Mouse (Mus musculus) ovary, adult 18-20 months (tissue): ENCODE results near the gene Gnai2.
"Not testable (repeated sequence)": the region's sequence is repeated elsewhere in the genome, so short reads cannot be mapped to it uniquely, and the experiment has no call there.

ENCODE experiments used
- DNase-seq: peaks from one replicate; pipeline ENCODE4 v3.0.0; 2022; ENCODE audit warnings: low spot score, mixed read lengths

Gnai2 gene

DNA sequence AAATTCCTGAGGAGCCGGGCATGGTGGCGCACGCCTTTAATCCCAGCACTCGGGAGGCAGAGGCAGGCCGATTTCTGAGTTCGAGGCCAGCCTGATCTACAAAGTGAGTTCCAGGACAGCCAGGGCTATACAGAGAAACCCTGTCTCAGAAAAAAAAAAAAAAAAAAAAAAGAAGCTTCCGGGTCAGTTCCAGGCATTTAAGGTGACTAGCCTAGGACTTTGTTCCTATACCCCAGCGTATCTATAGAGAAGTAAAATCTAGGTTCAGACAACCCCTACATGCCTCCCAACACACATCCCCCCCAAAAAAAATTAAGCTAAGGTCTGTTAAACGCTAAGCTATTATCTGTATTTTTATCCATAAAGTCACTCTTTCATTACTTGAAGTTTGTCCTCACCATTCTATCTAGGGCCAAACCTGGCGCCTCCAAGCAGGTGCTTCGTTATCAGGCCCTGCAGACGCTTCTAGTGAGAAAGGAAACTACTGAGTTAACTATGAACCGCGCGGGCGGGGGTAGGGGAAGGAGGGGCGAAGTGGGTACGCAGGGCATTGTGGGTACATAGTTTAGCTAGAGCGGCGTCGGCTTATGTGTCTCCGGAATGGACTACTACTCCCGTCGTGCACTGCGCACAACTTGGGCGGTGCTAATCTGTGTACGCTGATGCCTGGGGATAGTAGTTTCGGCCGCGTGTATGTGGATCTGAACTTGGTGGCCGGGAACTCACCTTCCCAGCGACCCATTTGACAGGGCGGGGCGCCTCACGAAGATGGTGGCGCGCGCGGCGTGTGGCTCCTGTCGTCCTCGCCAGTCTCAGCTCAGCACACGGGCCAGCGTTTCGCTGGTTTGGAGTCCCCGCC is 48.0 kb downstream of the Gnai2 start, which contains the start of gene Ifrd2:
Gene Ifrd2 (plus strand): TSS at position 669 of the 859 bp plus-strand sequence.
- peak; percentile 97 for DNase-seq

DNA sequence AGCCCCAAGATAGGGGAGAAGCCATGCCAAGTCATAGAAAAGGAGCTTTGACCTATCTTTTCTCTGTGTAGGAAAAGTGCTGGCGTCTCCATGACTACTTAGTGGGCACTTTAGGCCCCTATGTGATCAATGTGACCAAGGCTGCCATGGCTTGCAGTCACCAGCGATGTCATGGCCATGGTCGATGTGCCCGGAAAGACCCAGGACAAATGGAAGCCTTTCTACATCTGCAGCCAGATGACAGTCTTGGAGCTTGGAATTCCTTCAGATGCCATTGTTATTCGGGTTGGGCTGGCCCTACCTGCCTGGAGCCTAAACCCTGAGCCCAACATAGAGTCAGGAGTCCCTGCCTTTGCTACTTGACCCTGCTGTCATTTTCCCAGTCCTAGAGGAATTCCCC is 48.7 kb downstream of the Gnai2 start:
- DNase-seq, result no peak

GRCm38 (mm10) chr9:107583174-107583573 is 52.0 kb downstream of the Gnai2 start:
- no peak for DNase-seq

DNA sequence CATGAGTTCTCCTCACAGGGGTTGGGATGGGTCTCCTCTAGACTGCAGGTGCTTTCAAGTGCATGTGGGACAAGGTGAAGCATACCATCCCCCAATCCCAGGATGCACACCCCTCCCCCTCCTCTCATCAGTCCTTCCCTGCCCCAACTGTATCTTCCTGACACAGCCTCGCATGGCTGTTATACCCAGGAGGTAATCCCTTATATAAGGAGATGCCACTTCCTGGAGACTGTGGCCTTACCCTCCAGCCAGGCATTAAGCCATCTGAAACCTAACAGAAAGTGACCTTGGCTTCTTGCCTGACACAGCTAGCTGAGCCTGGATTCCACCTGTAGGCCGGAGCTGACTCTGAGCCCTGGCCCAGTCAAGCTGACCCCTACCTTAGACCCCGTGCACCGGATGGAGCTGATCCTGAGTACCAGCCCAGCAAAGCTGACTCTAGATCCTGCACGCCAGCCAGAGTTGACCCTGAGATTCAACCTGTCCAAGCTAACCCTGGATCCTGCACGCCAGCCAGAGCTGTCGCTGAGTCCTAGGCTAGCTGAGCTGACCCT is 52.6 kb downstream of the Gnai2 start:
- no peak for DNase-seq

GRCm38 (mm10) chr9:107581584-107581983 is 53.6 kb downstream of the Gnai2 start:
- no peak for DNase-seq

DNA sequence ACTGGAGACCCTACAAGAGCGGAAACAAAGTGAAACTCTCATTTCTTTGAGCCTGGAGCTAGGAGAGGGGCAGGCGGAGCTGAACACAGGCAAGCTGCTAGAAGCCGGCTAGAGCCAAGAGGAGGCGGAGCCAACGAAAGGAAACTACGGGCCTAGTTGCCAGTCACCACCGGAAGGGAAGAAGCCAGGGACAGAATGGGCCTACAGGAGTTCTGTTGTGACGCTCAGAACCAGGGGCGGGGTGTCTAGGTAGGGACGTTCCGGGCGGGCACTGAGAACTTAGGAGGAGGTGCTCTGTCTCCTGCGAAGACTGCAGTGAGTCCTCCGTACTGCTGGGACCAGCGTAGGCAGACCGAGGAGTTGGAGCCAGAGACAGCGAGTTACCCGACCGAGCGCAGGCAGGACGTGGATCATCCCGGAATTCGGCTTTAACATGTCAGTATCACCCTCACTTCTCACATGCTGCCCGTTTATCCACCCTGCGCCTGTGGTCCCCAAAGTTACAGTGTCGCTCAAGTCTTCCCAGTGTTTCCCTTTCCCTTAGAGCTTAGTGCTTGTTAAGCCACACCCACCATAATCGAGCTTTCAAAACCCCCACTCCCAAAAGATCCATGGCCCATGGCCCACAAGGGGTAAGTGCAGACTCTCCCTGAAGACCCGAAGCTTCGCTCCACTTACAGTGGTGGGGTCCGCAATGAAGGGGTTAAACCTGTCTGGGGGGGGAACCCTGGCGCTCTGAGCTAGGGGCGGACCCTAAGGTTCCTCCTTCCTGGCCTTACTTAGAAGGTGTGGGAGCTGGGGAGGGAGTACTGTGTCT is 54.5 kb downstream of the Gnai2 start, which contains the start of gene Hyal3:
Gene Hyal3 (plus strand): TSS at position 318 of the 817 bp plus-strand sequence.
- peak; percentile 89 for DNase-seq

GRCm38 (mm10) chr9:107579023-107579900 is 55.9 kb downstream of the Gnai2 start:
- DNase-seq, result no peak

DNA sequence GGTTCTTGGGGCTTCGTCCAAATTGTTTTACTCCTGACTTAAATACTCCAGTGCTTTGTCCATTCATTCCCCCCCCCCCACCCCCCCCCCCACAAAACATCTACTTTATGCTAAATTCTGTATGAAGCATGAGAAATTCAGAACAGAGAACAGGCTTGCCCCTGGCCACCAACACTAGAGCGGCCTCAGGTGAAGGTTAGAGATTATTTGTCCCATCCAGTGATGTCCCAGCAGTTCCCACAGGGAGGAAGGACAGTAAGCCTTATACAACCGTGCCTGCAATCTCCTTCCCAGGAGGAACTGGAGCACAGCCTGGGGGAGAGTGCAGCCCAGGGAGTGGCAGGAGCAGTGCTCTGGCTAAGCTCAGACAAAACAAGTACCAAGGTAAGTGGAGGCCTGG is 56.6 kb downstream of the Gnai2 start, which contains the start of gene Naa80:
Gene Naa80 (plus strand): TSS at position 301 of the 400 bp plus-strand sequence.
- DNase-seq, result no peak

GRCm38 (mm10) chr9:107577871-107578270 is 57.3 kb downstream of the Gnai2 start:
- DNase-seq, result no peak

- peak; percentile 78 for DNase-seq
Measured at GRCm38 (mm10) chr9:107576357-107577107, 58.6 kb downstream of the Gnai2 start, which contains the start of gene Hyal1. Gene Hyal1, plus strand, starts transcription at chr9:107576927.

DNA sequence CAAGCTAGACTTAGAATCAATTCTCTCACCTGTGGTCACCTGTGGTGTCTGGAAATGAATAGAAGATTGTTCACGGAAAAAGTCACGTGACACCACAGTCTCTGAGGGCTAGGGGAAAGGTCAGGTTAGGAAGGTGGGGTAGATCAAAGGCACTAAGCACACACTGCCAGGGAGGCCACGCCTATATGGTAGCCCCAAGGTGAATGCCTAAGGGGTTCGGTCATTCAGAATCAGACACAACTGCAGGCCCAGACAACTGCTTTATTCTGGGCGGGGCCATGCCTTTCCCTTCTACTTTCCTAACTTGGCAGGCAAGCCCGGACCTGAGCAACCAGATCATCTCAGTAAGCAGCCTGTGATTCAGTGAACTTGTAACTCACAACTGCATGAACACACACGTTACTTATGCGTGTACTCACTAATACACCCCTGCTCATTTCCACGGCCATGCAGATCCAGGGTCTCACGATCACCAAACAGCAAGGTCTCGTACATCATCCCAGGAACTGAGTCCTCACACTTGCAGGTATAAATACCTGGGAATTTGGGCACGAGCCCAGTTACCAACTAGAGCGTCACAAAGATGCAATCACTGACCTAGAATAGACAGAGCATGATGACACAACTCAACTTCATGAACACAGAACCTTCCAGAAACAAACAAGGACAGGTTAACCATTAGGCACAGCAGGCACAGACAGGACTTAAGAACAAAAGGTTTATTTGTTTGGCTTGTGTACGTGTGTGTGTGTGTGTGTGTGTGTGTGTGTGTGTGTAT is 59.4 kb downstream of the Gnai2 start:
- no peak for DNase-seq

DNA sequence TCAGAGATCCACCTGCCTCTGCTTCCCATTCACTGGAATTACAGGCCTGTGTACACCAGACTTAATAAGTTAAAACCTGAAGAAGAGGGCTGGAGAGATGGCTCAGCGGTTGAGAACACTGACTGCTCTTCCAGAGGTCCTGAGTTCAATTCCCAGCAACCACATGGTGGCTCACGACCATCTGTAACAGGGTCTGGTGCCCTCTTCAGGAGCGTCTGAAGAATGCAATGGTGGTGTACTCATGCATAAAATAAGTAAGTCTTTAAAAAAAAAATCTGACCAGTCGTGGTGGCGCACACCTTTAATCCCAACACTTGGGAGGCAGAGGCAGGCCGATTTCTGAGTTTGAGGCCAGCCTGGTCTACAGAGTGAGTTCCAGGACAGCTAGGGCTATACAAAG is 61.4 kb downstream of the Gnai2 start:
- DNase-seq, result not testable (repeated sequence)

DNA sequence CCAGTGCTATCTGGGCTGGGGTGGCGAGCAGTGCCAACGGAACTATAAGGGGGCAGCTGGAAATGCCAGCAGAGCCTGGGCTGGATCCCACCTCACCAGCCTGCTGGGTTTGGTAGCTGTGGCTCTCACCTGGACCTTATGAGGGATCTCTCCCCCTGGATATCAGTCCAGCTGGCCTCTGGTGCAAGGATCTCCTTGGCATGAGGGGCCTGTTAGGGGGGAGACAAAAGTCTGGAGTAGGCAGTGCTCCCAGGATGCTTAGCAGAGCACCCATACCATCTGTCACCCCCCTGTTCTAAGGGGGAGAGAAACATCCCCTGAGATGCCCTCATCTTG is 62.9 kb downstream of the Gnai2 start:
- DNase-seq, result no peak

- DNase-seq, result no peak
Measured at GRCm38 (mm10) chr9:107571534-107572326, 63.4 kb downstream of the Gnai2 start.

DNA sequence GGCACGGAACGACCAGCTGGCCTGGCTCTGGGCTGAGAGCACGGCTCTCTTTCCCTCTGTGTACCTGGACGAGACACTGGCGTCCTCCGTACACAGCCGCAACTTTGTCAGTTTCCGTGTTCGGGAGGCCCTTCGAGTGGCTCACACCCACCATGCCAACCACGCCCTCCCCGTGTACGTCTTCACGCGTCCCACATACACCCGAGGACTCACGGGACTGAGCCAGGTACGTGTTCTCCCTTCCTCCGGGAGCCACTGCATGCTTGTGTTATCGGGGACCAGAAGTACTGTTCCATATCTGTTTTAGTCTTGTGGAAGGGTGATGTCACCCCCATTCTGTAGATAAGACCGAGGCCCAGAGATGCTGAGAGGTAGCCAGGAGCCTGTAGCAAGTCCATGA is 64.3 kb downstream of the Gnai2 start:
- no peak for DNase-seq

DNA sequence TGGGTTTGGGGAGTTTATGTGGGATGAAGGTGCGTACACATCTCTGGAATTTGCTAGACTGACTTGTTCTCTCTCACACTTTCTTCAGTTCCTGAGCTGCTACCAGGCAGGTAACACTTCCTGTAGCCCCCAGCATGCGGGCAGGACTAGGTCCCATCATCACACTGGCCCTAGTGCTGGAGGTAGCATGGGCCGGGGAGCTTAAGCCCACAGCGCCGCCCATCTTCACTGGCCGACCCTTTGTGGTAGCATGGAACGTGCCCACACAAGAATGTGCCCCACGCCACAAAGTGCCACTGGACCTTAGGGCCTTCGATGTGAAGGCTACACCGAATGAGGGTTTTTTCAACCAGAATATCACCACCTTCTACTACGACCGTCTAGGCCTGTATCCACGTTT is 65.2 kb downstream of the Gnai2 start:
- DNase-seq, result no peak

DNA sequence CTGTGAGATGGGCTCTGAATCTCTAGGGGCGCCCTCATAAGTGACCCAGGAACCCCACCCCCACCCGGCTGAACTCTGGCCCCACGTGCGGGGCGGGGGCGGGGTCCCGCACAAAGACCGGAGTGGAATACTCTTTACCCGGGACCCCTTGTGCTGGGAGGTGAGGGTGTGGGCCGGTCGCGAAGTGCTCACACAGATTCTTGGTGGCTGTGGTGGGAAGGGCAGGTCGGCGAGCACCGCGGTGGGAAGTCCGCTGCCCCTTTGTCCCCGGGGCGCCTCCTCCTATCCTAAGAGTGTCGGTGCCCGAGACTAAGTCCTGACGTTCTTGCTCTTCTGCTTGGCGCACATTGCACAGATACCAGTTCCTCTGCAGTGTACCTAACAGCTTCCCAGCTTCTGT is 65.9 kb downstream of the Gnai2 start:
- no peak for DNase-seq

- peak; percentile 80 for DNase-seq
Measured at GRCm38 (mm10) chr9:107568331-107569261, 66.6 kb downstream of the Gnai2 start.
